In genomic region chr17:73991264-73991663, GRCm38 (mm10) we compare ENCODE assay signal across 27 mouse cellular contexts. TPM values are rescaled to one million over a fixed set of nuclear protein-coding genes. Genes with fewer than 3 reads are reported as not detected.
"Had no signal": no experiment of that assay in that cellular context is flagged by ENCODE, and none has a peak within 500 bp of the region (broad histone marks: within the 10 kb centered on the region; RNA-seq: fewer than 3 reads in every experiment).

No protein-coding gene starts in this region.

- H3K27me3 ChIP-seq: kidney, embryonic 15.5 days; limb, embryonic 12.5 days; limb, embryonic 15.5 days; megakaryocyte, embryonic 14.5 days; midbrain, embryonic 15.5 days; neural tube, embryonic 13.5 days had no signal

- H3K27ac ChIP-seq: kidney, embryonic 15.5 days; left cerebral cortex, adult 2 months; limb, embryonic 12.5 days; limb, embryonic 15.5 days; liver, embryonic 14.5 days; macrophage; midbrain, embryonic 15.5 days; neural tube, embryonic 13.5 days had no signal

- H3K4me2 ChIP-seq: kidney, embryonic 15.5 days; limb, embryonic 12.5 days; limb, embryonic 15.5 days; liver, embryonic 11.5 days; lung, embryonic 14.5 days; midbrain, embryonic 11.5 days; midbrain, embryonic 15.5 days; neural tube, embryonic 13.5 days had no signal

- H3K9me3 ChIP-seq: kidney, embryonic 15.5 days; limb, embryonic 12.5 days; limb, embryonic 15.5 days; megakaryocyte, embryonic 14.5 days; midbrain, embryonic 15.5 days; neural tube, embryonic 13.5 days had no signal

- ATAC-seq: liver, postnatal 0 days; lung, postnatal 0 days; midbrain, embryonic 15.5 days had no signal

- DNase-seq: kidney, adult 8-10 months; kidney, postnatal 10 days; kidney, postnatal 36 days; layer of hippocampus, postnatal 36 days; liver, postnatal 0 days; lung, embryonic 14.5 days; retina, postnatal 1 day; right cerebral cortex, postnatal 25 days; thymus, adult 18-20 months; thymus, postnatal 36 days had no signal

- H3K36me3 ChIP-seq: kidney, embryonic 15.5 days; limb, embryonic 12.5 days; limb, embryonic 15.5 days; midbrain, embryonic 15.5 days; neural tube, embryonic 13.5 days had no signal

- H3K4me3 ChIP-seq: kidney, embryonic 15.5 days; left cerebral cortex, adult 2 months; limb, embryonic 12.5 days; limb, embryonic 15.5 days; megakaryocyte, embryonic 14.5 days; midbrain, embryonic 15.5 days; myocyte; neural tube, embryonic 13.5 days had no signal

- H3K4me1 ChIP-seq: kidney, embryonic 15.5 days; limb, embryonic 12.5 days; limb, embryonic 15.5 days; midbrain, embryonic 15.5 days; neural tube, embryonic 13.5 days had no signal

- H3K9ac ChIP-seq: kidney, embryonic 15.5 days; limb, embryonic 12.5 days; limb, embryonic 15.5 days; liver, embryonic 14.5 days; liver, postnatal 0 days; lung, embryonic 14.5 days; midbrain, embryonic 15.5 days; neural tube, embryonic 13.5 days had no signal

RNA-seq across cellular contexts. Expression of gene Srd5a2, which starts 56.5 kb away (rescaled TPM):
- total RNA-seq: layer of hippocampus, postnatal 36 days; left cerebral cortex, adult 2 months; monocyte, adult 5-6 weeks; neutrophil, adult 5-6 weeks had no signal
- polyA plus RNA-seq: kidney, embryonic 15.5 days; liver, embryonic 11.5 days; liver, postnatal 0 days; lung, embryonic 14.5 days; lung, postnatal 0 days; macrophage; midbrain, embryonic 11.5 days; myocyte; spleen, adult 2 months; stomach, embryonic 16.5 days had no signal
